8 mouse cellular contexts compared by ENCODE assay signal in the genomic region with DNA sequence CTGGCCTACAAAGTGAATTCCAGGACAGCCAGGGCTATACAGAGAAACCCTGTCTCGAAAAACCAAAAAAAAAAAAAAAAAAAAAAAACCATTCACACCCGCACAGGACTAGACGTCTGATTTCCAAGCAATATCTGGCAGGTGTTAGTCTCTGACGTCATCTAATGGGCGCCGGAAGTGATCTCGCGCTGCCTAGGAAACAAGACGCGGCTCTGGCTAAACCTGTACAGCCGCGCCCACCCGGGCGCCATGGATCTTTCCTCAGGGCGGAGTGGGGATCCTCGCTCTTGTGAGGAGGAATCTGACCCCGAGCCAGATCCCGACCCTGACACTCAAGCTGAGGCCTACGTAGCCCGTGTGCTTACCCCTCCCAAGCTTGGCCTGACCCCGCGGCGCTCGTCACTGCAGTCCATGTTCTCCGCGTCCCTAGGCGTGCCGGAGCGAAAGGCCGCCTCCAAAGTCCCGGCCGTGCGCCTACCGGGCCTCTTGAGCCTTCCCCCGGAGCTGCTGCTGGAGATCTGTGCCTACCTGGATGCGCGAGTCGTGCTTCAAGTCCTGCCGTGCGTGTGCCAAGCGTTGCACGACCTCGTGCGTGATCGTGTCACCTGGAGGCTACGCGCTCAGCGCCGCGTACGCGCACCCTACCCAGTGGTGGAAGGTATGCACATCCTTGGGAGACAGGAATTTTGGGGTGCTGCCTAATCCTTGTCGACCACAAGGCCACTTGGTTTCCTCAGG. TPM values are rescaled to one million over a fixed set of nuclear protein-coding genes. Genes with fewer than 3 reads are reported as not detected.
A peak's percentile ranks its signal among the peaks of the same experiment; 100 is the strongest.
DNase-seq lines count a peak whose midpoint lies in the region; ATAC-seq and TF ChIP-seq lines count a peak whose summit lies in the region.

A gene (plus strand): TSS at position 177 of the 738 bp plus-strand sequence.

- H3K4me3 ChIP-seq in bone marrow, adult 2 months (replicated peaks; ENCODE audit: control insufficient read depth, low read depth, low read length): peak within 1 kb of the TSS; percentile 98
- peak within 1 kb of the TSS; percentile 87 for H3K4me3 ChIP-seq in embryonic facial prominence, embryonic 15.5 days (replicated peaks)
- peak within 1 kb of the TSS; percentile 92 for H3K4me3 ChIP-seq in kidney, embryonic 15.5 days (replicated peaks)

- no peaks in the 10 kb centered on the region for H3K27me3 ChIP-seq in embryonic facial prominence, embryonic 15.5 days
- no peaks in the 10 kb centered on the region for H3K27me3 ChIP-seq in kidney, embryonic 15.5 days

- H3K4me1 ChIP-seq in bone marrow, adult 2 months (ENCODE audit: control insufficient read depth, insufficient read depth, low read length): peaks cover 2% of the 10 kb centered on the region; the same call in 1 of the 2 replicates
- H3K4me1 ChIP-seq in embryonic facial prominence, embryonic 15.5 days: peaks cover 19% of the 10 kb centered on the region
- peaks cover 17% of the 10 kb centered on the region for H3K4me1 ChIP-seq in kidney, embryonic 15.5 days

- peak within 1 kb of the TSS; percentile 41; the same call in 1 of the 2 replicates for H3K27ac ChIP-seq in bone marrow, adult 2 months (ENCODE audit: control insufficient read depth, insufficient read depth, low read depth, low read length, poor library complexity)
- H3K27ac ChIP-seq in embryonic facial prominence, embryonic 15.5 days (replicated peaks): peak within 1 kb of the TSS; percentile 60; the same call in 1 of the 2 replicates
- H3K27ac ChIP-seq in kidney, embryonic 15.5 days: peak within 1 kb of the TSS; percentile 67; the same call in 1 of the 2 replicates

- peak; percentile 84 for ATAC-seq in embryonic facial prominence, embryonic 15.5 days (ENCODE audit: insufficient number of reproducible peaks, low FRiP score, low TSS enrichment, low read depth)
- ATAC-seq in kidney, embryonic 15.5 days (replicated peaks; ENCODE audit: low FRiP score): peak; percentile 90
- peak; percentile 91 for ATAC-seq in monocyte, adult 5-6 weeks (replicated peaks; ENCODE audit: insufficient number of reproducible peaks, low FRiP score, low TSS enrichment, poor library complexity, severe bottlenecking)

- H3K4me2 ChIP-seq in embryonic facial prominence, embryonic 15.5 days (replicated peaks): peak within 1 kb of the TSS; percentile 92
- H3K4me2 ChIP-seq in kidney, embryonic 15.5 days: peak within 1 kb of the TSS; percentile 82

- no peak for TF ChIP-seq POLR2A in bone marrow, adult 2 months (IDR thresholded peaks at IDR 0.05; ENCODE audit: borderline replicate concordance, control insufficient read depth, low read depth, low read length)

- TF ChIP-seq CTCF in bone marrow, adult 2 months (IDR thresholded peaks at IDR 0.05; ENCODE audit: control insufficient read depth, insufficient read depth, low read length): no peak

- H3K9ac ChIP-seq in embryonic facial prominence, embryonic 15.5 days: peak within 1 kb of the TSS; percentile 69
- peak within 1 kb of the TSS; percentile 75 for H3K9ac ChIP-seq in kidney, embryonic 15.5 days

- H3K36me3 ChIP-seq in embryonic facial prominence, embryonic 15.5 days: peaks cover 33% of the 10 kb centered on the region
- peaks cover 53% of the 10 kb centered on the region for H3K36me3 ChIP-seq in kidney, embryonic 15.5 days

- DNase-seq in 416B (ENCODE audit: low read depth): peak; percentile 93
- DNase-seq in heart, adult 9 months (ENCODE audit: low spot score in 2 of 2): peak; percentile 86 to 89
- DNase-seq in liver: peak; percentile 82
- DNase-seq in spleen, postnatal 4 days (ENCODE audit: low spot score in 2 of 2): peak; percentile 79 to 87

- WGBS in bone marrow, adult 2 months: under 1% methylated on average over 53 of the region's 53 CpGs
- whole genome bisulfite sequencing in embryonic facial prominence, embryonic 15.5 days: under 1% methylated on average over 53 of the region's 53 CpGs
- under 1% methylated on average over 53 of the region's 53 CpGs for WGBS in kidney, embryonic 15.5 days

- H3K9me3 ChIP-seq in embryonic facial prominence, embryonic 15.5 days (replicated peaks): no peaks in the 10 kb centered on the region
- H3K9me3 ChIP-seq in kidney, embryonic 15.5 days (replicated peaks): no peaks in the 10 kb centered on the region

RNA-seq across cellular contexts. Expression of the gene that starts here (rescaled TPM):
- polyA plus RNA-seq in bone marrow, adult 2 months (2011; ENCODE audit: insufficient read depth, insufficient read length, low replicate concordance, missing spikeins): 4.1 and 14.3 TPM in 2 replicates
- polyA plus RNA-seq in embryonic facial prominence, embryonic 15.5 days (2015; fragmentation: Nextera tagmentation; extraction: Ambion mirVana): 32.6 and 37.4 TPM in 2 replicates
- 28.9 and 32.1 TPM in 2 replicates for polyA plus RNA-seq in kidney, embryonic 15.5 days (2015; fragmentation: Nextera tagmentation; extraction: Ambion mirVana)
- total RNA-seq in monocyte, adult 5-6 weeks (2017): 2.6 to 3.6 TPM (median 3.0 TPM) in 3 replicates

Comparison
In these comparisons a context has a peak if more than half of its experiments do, and no peak if none do; other contexts are left out.
1. Peak in every context shown above with its lines: DNase-seq, ATAC-seq, H3K4me3 ChIP-seq and H3K27ac ChIP-seq.